8 mouse cellular contexts compared by ENCODE assay signal in the genomic region with DNA sequence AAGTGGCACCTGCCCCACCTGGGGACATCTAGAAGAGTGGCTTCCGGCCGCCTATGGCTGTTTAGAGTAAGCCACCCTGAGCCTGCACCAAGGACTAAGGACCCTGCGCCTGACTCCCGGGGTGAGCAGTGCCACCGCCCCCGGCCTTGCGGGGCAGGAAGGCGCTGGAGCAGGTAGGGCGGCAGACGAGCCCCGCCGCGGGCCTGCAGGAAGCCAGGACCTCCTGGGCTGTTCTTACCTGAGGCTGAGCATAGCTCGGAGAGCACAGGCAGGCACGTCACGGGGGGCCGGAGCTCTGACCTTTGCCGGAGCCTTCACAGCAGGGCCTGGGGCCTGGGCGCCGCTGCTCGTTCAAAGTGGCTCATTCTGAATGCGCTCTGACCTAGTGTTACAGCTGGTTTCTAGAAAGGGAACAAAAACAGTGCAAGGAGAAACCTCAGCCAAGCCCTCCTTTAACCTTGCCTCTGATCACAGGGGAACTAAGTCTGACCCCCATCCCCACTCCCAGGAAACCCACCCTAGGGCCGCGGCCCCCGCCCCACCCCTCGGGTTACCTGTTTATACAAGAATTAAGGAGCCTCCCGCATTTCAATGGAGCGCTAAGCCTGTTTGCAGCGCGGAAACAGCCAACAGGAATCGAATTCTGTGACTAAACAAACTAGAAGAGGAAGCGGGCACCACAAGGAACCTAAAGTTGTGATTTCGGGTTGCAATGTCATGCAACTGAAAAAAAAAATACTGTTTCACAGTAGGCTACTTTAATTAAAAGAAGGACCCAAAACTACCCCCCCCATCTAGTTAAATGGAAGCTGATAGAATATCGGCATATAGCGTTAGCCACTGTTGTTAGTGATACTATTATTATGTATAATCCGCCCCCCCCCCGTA. TPM values are rescaled to one million over a fixed set of nuclear protein-coding genes. Genes with fewer than 3 reads are reported as not detected.
DNase-seq lines count a peak whose midpoint lies in the region; ATAC-seq and TF ChIP-seq lines count a peak whose summit lies in the region.

No protein-coding gene starts in this region.

- H3K27me3 ChIP-seq in heart, embryonic 16.5 days (ENCODE audit: control insufficient read depth, insufficient read depth, low read length), result peaks cover 9% of the 10 kb centered on the region
- H3K27me3 ChIP-seq in megakaryocyte, embryonic 14.5 days (replicated peaks), result peaks cover 81% of the 10 kb centered on the region
- H3K27me3 ChIP-seq in spleen, adult 2 months (ENCODE audit: control insufficient read depth, insufficient read depth, low read length), result peaks cover 7% of the 10 kb centered on the region

- H3K36me3 ChIP-seq in heart, embryonic 16.5 days (ENCODE audit: control insufficient read depth, insufficient read depth), result no peaks in the 10 kb centered on the region
- no peaks in the 10 kb centered on the region for H3K36me3 ChIP-seq in megakaryocyte, embryonic 14.5 days (replicated peaks; ENCODE audit: low read length)
- no peaks in the 10 kb centered on the region for H3K36me3 ChIP-seq in spleen, adult 2 months (ENCODE audit: control insufficient read depth, insufficient read depth, low read length)

- peak; percentile 2 to 8 for DNase-seq in cerebellum, adult 18-20 months
- DNase-seq in cerebellum, adult 9-10 months, result no peak
- DNase-seq in kidney, postnatal 10 days, result peak; percentile 72
- DNase-seq in spleen, adult 2 months (ENCODE audit: low read depth in 1 of 2, low spot score in 2 of 2), result peak; percentile 19 to 29
- DNase-seq in layer of hippocampus, adult 9-11 months, result no peak

- H3K9ac ChIP-seq in heart, embryonic 16.5 days (ENCODE audit: low read length), result peak overlapping the region; percentile 63

- H3K4me3 ChIP-seq in heart, embryonic 16.5 days (ENCODE audit: low read length), result peak overlapping the region; percentile 57
- peak overlapping the region; percentile 86 for H3K4me3 ChIP-seq in megakaryocyte, embryonic 14.5 days (replicated peaks)
- H3K4me3 ChIP-seq in spleen, adult 2 months (ENCODE audit: extremely low read depth, insufficient read depth, insufficient read length), result peak overlapping the region; percentile 77

- no peaks in the 10 kb centered on the region for H3K9me3 ChIP-seq in heart, embryonic 16.5 days (replicated peaks; ENCODE audit: control insufficient read depth, low read length)
- no peaks in the 10 kb centered on the region for H3K9me3 ChIP-seq in megakaryocyte, embryonic 14.5 days

- peak; percentile 50 for ATAC-seq in common myeloid progenitor, adult 5-6 weeks (replicated peaks; ENCODE audit: low read depth, poor library complexity, severe bottlenecking)
- ATAC-seq in heart, embryonic 16.5 days (replicated peaks; ENCODE audit: extremely low read depth, insufficient read depth, low FRiP score), result peak; percentile 62; the same call in 1 of the 2 replicates

- 18% methylated on average over 37 of the region's 37 CpGs for WGBS in heart, embryonic 16.5 days
- WGBS in spleen, adult 2 months, result 8% methylated on average over 37 of the region's 37 CpGs

- TF ChIP-seq CTCF in spleen, adult 2 months (IDR thresholded peaks at IDR 0.05; ENCODE audit: extremely low read depth, insufficient read depth, insufficient read length, insufficient replicate concordance), result no peak

- peaks cover 3% of the 10 kb centered on the region; the same call in 1 of the 2 replicates for H3K4me1 ChIP-seq in heart, embryonic 16.5 days (ENCODE audit: control insufficient read depth, insufficient read depth, low read length)
- H3K4me1 ChIP-seq in megakaryocyte, embryonic 14.5 days, result peaks cover 18% of the 10 kb centered on the region
- H3K4me1 ChIP-seq in spleen, adult 2 months (ENCODE audit: control insufficient read depth, insufficient read depth, insufficient read length), result peaks cover 13% of the 10 kb centered on the region

- TF ChIP-seq POLR2A in spleen, adult 2 months (IDR thresholded peaks at IDR 0.05; ENCODE audit: low read depth, low read length), result no peak; the same call in 1 of the 2 replicates

- peak overlapping the region; percentile 76 for H3K4me2 ChIP-seq in heart, embryonic 16.5 days (ENCODE audit: low read depth, low read length)

- peak overlapping the region; percentile 69 for H3K27ac ChIP-seq in heart, embryonic 16.5 days (ENCODE audit: low read length)
- peak overlapping the region; percentile 77 for H3K27ac ChIP-seq in spleen, adult 2 months (ENCODE audit: insufficient read depth, low read length)

RNA-seq across cellular contexts. Expression of gene Rbm47, which starts 21.4 kb away (rescaled TPM):
- 2.7 and 7.0 TPM in 2 replicates for total RNA-seq in common myeloid progenitor, adult 5-6 weeks (2017)
- polyA plus RNA-seq in heart, embryonic 16.5 days (2015; fragmentation: Nextera tagmentation; extraction: Ambion mirVana), result 4.8 and 6.0 TPM in 2 replicates
- polyA plus RNA-seq in megakaryocyte, embryonic 14.5 days (2012; ENCODE audit: insufficient read depth, low replicate concordance), result 4.2 TPM in 1 of 2 replicates, not detected in the other
- polyA plus RNA-seq in spleen, adult 2 months (2012; rRNA removed), result 10.5 and 15.7 TPM in 2 replicates

Comparison
In these comparisons a context has a peak if more than half of its experiments do, and no peak if none do; other contexts are left out.
1. DNase-seq: peak in cerebellum, adult 18-20 months (2 of 2), kidney, postnatal 10 days (single experiment) and spleen, adult 2 months (2 of 2); none in cerebellum, adult 9-10 months (single experiment) and layer of hippocampus, adult 9-11 months (single experiment).
2. Peak in every context shown above with its lines, with median percentiles within 50 percentile points of each other: H3K4me3 ChIP-seq.